Mouse (Mus musculus) kidney, postnatal 4 days (tissue): ENCODE data around the gene Zfp384.

ENCODE experiments used
- DNase-seq, 2 experiments: peaks; one replicate each; pipeline ENCODE4 v3.0.0; 2021; ENCODE audit warnings: mixed read lengths in 2 of 2

Gene Zfp384

DNA sequence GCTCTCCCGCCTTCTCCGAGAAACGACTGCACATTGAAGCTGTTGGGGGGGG is at the start of gene Zfp384:
Gene Zfp384 (plus strand): TSS at position 17 of the 52 bp plus-strand sequence.
- no peak for DNase-seq

- DNase-seq = peak in 1 of 2 experiments; percentile 7
Observed at GRCm38 (mm10) chr6:124959960-124960359, 49.0 kb upstream of the Zfp384 start.

DNA sequence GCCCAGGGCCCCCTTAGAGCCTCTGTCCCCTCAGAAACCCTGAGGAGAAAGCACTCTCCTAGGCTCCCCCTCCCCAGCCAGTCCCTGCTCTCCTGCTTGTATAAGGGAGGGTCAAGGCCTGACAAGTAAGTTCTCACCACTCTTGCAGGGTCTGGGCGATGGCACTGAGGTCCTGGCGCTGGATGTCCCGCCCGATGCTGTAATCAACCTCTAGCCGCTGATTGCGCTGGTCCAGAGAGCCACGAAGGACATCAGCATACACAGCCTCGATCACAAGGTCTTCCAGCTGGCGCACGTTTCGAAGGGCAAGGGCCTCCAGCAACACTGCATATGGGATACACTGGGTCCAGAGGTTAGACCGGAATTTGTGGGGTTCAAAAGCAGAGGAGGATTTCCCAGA is 47.9 kb upstream of the Zfp384 start:
- no peak for DNase-seq

DNA sequence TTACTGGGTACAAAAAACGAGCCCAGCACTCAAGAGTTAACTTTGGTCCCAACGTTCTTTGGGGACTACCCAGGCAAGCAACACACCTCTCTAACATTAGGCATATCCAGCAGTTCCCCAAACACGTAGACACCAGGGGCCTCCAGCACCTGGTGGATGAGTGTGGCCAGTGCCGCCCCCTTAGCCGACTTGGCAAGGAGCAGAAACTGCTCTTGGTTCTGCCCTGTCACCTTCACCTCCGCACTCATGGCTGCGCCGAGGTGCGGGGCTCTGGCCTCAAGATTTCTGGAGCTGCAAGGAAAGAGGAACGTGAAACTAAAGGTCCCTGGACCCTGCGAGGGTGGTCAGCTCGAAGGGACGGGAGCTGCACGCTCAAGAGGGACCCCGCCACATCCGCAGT is 44.3 kb upstream of the Zfp384 start:
- DNase-seq = no peak

- peak; percentile 98 for DNase-seq
Observed at GRCm38 (mm10) chr6:124965088-124965719, 43.7 kb upstream of the Zfp384 start, which contains the start of gene Cops7a. TSS of gene Cops7a (minus strand) at chr6:124965538.

- DNase-seq = no peak
Observed at GRCm38 (mm10) chr6:124965747-124966146, 43.2 kb upstream of the Zfp384 start.

DNA sequence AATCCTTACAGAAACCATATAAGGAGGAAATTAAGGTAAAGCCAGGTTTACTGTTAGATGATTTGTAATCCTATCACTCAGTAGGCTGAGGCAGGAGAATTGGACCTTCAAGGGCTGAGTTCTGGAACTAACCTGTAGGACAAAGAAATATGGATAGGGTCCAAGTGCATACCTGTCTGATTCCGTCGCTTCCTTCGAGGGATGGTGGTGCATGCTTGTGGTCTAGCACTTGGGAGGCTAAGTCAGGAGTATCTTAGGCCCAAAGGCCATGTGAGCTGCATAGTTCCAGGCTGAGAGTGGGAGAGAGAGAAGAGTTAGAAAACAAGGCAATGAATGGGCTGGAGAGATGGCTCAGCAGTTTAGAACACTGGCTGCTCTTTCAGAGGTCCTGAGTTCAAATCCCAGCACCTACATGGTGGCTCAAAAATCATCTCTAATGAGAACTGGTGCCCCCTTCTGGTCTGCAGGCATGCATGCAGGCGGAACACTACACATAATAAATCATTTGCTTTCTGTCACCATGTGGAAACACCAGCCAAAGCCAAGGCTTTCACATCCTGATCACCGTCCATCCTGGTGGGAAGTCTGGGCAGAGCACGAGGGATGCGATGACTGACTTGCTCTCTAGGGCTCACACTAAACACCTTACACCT is 42.4 kb upstream of the Zfp384 start:
- DNase-seq = peak; percentile 7 to 31

- DNase-seq = peak; percentile 74 to 78
Observed at GRCm38 (mm10) chr6:124967766-124968165, 41.2 kb upstream of the Zfp384 start.

DNA sequence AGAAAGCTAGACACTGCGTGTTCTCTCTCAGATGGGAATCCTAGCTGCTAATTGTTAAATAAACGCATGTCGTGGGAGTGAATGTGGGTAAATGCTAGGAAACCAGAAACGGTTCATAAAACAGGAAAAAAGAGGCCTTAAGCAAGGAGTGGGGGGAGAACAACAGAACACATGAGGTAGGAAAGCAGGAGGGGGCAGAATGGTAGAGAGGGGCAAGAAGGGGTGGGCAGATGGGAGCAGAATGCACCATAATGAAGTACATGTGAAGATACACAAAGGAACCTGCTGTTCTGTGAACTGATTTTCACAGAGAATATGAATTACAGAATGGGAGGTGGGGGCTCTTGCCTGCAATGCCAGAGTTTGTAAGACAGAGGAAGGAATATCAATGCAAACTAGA is 16.7 kb upstream of the Zfp384 start:
- no peak for DNase-seq

DNA sequence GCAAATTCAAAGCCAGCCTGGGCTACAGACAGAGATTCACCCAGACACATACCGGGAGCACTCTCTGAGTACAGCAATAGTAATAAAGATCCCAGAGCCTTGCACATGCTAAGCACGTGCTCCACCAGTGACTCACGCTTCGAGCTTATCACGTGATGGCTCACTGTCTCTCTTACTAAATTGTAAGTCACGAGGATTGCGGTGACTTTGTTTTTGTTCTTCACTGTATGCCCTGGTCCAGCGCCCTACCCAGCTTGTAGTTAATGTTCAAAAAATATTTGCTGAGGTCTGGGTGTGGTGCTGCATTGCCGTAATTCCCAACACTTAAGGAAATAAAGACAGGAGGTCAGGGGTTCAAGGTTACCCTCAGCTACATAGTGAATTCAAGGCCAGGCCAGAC is 15.6 kb upstream of the Zfp384 start:
- no peak for DNase-seq

- peak; percentile 45 to 67 for DNase-seq
Observed at GRCm38 (mm10) chr6:124993876-124994275, 15.1 kb upstream of the Zfp384 start.

DNA sequence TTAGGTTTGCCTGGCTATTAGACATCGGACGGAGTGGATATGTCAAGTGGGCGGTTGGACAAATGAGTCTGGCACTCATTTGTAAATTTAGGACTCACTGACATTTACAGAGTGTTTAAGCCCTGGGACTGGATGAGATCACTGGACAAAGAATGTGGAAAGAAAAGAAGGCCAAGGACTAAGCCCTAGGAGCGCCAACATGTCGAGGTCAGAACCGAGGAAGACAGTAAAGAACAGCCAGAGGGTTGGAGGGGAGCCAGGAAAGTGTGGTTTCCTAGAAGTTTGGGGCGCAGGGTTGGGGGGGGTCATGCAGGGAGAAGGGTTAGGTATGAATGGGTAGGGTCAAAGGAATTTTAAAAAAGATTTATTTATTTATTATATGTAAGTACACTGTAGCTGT is 13.7 kb upstream of the Zfp384 start:
- no peak for DNase-seq

DNA sequence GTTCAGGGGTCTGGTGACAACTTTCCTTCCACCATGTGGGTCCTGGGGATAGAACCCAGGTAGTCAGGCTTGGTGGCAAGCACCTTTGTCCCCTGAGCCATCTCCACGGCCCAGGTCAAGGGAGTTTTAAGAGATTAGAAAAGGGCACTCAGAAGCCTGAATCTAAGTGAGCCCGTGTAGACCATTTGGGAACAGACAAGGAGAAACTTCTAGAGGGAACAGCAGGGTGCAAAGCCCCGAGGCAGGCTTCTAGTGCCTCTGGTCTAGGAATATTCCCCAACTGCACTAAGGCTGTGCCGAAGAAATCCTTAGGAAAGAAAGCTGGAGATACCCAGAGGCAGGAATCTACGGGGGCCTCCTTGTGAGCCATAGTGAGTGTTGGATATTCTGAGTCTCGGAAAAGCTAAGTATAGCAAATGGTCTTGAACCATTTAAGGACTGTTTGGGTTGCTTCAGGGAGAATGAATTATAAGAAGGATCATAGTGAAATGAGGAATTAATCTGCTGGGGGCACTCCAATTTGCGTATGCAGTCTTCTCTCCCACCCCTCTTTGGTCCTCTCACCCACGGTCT is 13.0 kb upstream of the Zfp384 start:
- no peak for DNase-seq

DNA sequence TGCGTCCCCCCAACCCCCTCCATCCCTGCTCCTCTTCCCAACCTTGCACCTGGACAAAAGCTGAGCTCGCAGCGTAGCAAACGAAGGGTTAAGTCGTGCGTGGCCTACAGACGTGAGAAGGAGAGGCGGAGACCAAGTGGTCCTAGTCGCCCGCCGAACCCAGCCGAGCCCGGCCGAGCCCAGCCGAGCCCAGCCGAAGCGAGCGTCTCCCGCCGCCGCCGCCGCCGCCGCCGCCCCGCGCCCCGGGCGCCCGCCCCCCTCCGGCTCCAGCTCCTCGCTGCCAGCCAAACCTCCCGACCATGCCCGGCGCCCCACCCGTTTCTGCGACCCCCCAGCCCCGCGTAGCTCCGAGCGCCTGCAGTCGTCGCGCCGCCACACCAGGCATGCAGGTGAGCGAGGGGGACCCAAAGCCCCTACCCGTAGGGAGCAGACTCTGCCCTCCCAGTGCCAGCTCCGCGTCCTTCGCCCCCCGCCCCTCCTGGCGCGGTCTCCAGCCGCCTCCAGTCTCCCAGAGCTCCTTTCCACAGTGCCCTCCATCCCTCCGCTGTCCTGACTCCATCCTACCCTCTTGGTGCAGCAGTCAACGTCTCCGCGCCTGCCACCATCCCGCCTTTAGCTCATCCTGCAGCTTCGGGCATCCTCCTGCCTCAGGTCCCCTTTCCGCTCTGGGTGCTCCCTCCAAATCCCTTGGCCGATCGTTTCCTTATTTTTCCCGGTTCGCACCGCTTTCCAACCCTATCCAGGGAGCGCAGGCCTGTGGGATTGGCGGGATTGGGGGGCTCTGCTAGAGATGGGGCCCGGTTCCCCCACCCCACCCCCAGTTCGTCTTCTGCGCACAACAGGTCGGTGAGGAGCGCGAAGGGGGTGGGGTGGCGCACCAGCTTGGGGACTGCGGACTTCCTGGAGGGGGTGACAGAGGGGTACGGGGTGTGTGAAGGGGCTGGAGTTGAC is 12.1 kb upstream of the Zfp384 start, which contains the start of gene Pianp:
Gene Pianp (plus strand): TSS at position 144 of the 951 bp plus-strand sequence.
- peak; percentile 90 for DNase-seq

DNA sequence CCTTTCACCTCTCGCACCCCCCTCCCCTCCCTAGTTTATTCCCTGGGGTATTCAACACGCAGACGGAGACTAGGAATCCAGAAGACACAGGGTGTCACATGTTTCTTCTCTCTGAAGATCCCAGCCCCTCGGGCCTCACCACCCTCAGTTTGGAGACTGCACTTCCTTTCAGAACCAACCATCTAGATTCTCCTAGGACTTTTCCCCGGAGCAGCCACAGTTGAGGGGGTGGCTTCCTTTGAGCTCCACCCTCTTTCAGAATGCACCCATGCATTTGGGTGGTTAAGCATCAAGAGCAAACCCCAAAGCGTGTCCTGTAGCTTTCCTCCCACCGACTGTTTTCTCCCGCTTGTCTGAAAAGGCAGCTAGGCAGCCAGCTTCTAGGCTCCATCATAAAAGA is 10.9 kb upstream of the Zfp384 start:
- DNase-seq = peak in 1 of 2 experiments; percentile 45

DNA sequence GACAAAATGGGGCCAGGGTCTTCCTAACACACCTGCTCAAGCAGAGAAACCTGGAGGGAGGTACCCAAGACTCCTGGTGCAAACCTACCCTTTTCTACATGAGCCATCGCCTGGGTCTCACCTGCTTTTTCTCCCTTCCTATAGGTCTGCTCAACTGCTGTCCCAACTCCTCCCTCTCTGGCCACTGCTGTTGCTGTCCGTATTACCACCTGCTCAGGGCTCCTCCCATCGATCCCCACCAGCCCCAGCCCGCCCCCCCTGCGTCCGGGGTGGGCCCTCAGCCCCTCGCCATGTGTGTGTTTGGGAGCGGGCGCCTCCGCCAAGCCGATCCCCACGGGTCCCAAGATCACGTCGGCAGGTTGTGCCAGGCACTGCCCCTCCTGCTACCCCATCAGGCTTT is 9.9 kb upstream of the Zfp384 start:
- DNase-seq = no peak

DNA sequence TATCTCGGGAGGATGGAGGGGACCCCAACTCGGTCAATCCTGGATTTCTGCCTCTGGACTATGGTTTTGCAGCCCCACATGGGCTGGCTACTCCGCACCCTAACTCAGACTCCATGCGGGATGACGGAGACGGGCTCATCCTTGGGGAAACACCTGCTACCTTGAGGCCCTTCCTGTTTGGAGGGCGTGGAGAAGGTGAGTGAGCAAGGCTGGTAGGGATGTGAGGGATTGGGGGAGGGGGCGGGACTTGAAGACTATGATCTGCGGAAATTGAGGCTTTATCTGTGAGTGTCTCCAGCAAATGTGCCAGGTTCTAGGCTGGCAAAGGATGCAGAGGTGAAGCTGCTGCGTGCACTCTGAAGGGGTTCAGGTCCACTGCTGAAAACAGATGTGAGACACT is 9.4 kb upstream of the Zfp384 start:
- no peak for DNase-seq

- no peak for DNase-seq
Observed at GRCm38 (mm10) chr6:125003706-125004105, 5.2 kb upstream of the Zfp384 start.

DNA sequence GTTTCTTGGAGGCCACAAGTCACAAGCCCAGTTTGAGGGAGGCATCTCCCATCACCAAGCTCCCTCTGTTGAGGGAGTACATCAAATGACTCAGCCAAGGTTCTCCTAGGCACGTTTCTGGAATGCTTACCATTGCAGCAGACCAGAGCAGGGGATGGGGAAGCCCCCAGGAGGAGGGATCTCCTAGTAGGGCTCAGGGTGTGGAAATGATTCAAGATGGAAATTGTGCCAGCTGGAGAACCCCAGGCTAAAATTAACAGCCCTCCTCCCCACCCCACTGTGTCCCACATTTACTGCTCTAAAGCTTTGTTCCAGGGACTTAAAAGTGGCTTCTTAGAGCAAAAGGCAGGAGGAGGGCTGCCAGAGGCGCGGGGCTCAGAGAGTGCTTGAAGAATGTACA is 3.9 kb upstream of the Zfp384 start:
- DNase-seq = no peak

DNA sequence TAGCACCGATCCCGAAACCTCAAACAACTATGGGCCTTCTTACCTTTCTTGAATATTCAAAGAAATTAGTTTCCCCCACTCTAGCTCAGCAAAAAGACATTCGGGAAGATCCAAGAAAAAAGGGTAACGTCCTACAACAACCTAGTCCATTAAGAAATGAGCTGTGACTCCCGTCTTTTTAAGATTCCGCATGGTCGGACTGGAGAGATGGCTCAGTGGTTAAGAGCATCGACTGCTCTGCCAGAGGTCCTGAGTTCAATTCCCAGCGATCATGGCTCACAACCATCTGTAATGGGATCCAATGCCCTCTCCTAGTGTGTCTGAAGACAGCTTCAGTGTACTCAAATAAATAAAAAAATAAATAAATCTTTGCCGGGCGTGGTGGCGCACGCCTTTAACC is 885 bp upstream of the Zfp384 start:
- no peak for DNase-seq

DNA sequence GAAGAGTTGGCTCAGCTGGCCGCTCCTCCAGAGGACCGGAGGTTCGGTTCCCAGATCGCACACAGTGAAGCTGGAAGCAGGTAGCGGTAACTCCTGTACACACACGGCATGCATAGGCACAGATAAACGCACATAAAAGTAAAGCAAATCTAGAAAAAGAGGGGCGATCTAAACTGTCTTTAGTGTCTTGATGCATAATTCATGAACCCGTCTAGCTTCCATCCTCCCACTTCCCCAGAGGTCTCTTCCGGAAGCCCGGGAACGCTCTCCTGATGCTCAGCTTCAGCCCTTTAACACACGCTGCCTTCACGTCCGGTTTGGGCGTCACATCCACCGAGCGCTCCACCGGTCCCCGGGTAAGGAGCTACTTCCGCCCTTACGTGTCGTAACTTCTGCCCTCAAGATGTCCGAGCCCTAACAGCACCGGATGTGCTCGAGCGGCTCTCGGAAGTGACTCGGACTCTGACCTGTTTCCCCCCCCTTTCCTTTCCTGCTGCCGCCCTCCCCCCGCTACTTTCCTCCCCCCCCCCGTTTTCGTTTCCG is 288 bp upstream of the Zfp384 start:
- DNase-seq = peak; percentile 97 to 98

- peak; percentile 89 to 94 for DNase-seq
Observed at GRCm38 (mm10) chr6:125009181-125010073, 482 bp downstream of the Zfp384 start.
